Mouse (Mus musculus) heart, embryonic 14.5 days (tissue): ENCODE results near the gene Bmf. TPM values are rescaled to one million over a fixed set of nuclear protein-coding genes. Genes with fewer than 3 reads are reported as not detected.
A peak's percentile ranks its signal among the peaks of the same experiment; 100 is the strongest.
"Not testable (repeated sequence)": the region's sequence is repeated elsewhere in the genome, so short reads cannot be mapped to it uniquely, and the experiment has no call there.

Experiments used
- ATAC-seq: fragments of 200-750 bp; cut with Nextera tagmentation; 2 replicates; pipeline ENCODE4 v1.8.0; 2017; ENCODE audit warnings: low read depth, moderate TSS enrichment; ENCODE audit not compliant: insufficient number of reproducible peaks, insufficient read depth, low FRiP score
- H3K27ac ChIP-seq, 2 experiments: fragments of 200-500 bp in 1 of 2; fragments of 300-500 bp in 1 of 2; sonication (generic) in 1 of 2; replicated peaks in 1 of 2; 2 replicates each; pipeline ENCODE4 v1.5.1; 2012 to 2014; ENCODE audit warnings: low read depth in 2 of 2, low read length in 2 of 2, control low read depth in 1 of 2, mild to moderate bottlenecking in 1 of 2, mixed read lengths in 1 of 2; ENCODE audit not compliant: control insufficient read depth in 1 of 2, insufficient read depth in 1 of 2
- H3K27me3 ChIP-seq: fragments of 300-500 bp; sonication (generic); 2 replicates; pipeline ENCODE4 v1.6.1; 2014; ENCODE audit warnings: mild to moderate bottlenecking, low read length, control low read depth; ENCODE audit not compliant: control insufficient read depth, insufficient read depth
- H3K36me3 ChIP-seq: fragments of 300-500 bp; sonication (generic); 2 replicates; pipeline ENCODE4 v1.6.1; 2014; ENCODE audit warnings: mild to moderate bottlenecking, control low read depth, low read length, mixed read lengths; ENCODE audit not compliant: control insufficient read depth, insufficient read depth
- H3K4me1 ChIP-seq, 2 experiments: fragments of 200-500 bp in 1 of 2; fragments of 300-500 bp in 1 of 2; sonication (generic) in 1 of 2; 2 replicates each; pipeline ENCODE4 v1.6.1; 2012 to 2014; ENCODE audit warnings: low read length in 2 of 2, control low read depth in 1 of 2, mixed read lengths in 1 of 2; ENCODE audit not compliant: control insufficient read depth in 2 of 2, insufficient read depth in 2 of 2
- H3K4me2 ChIP-seq: fragments of 300-500 bp; sonication (generic); 2 replicates; pipeline ENCODE4 v1.6.1; 2014; ENCODE audit warnings: mild to moderate bottlenecking, low read length
- H3K4me3 ChIP-seq, 2 experiments: fragments of 200-500 bp in 1 of 2; fragments of 300-500 bp in 1 of 2; sonication (generic) in 1 of 2; 2 replicates each; pipeline ENCODE4 v1.5.1; 2012 to 2014; ENCODE audit warnings: low read length in 2 of 2, mild to moderate bottlenecking in 2 of 2, control low read depth in 1 of 2, low read depth in 1 of 2, moderate library complexity in 1 of 2; ENCODE audit not compliant: control insufficient read depth in 1 of 2, insufficient read depth in 1 of 2
- H3K9ac ChIP-seq: fragments of 300-500 bp; sonication (generic); 2 replicates; pipeline ENCODE4 v1.6.1; 2014; ENCODE audit warnings: mild to moderate bottlenecking, low read length
- H3K9me3 ChIP-seq: fragments of 300-500 bp; sonication (generic); 2 replicates; pipeline ENCODE4 v1.6.1; 2016; ENCODE audit warnings: low read length, control low read depth; ENCODE audit not compliant: control insufficient read depth
- WGBS: fragments of 180-500 bp; shearing (Covaris S2); extraction: QIAGEN DNeasy Blood & Tissue Kit; methylation state at CpG from one replicate; pipeline ENCODE4 v1.1.7; 2014; 5-methylcytosine and 5-hydroxymethylcytosine counted together
- polyA plus RNA-seq: library from polyadenylated mRNA; unstranded; fragments of >200 nt; fragmentation: Nextera tagmentation; extraction: Ambion mirVana; gene quantifications from 2 replicates; pipeline ENCODE4 v1.2.1, GENCODE M21; 2014

The Bmf gene
- polyA plus RNA-seq, 1 experiment from 2014 or later = 6.3 TPM

- no peak for ATAC-seq
Observed at GRCm38 (mm10) chr2:118572183-118572836, 22.8 kb upstream of the Bmf start.

GRCm38 (mm10) chr2:118570939-118571338 is 21.5 kb upstream of the Bmf start:
- no peak for ATAC-seq
- H3K9ac ChIP-seq = no peak overlapping the region
- no peaks in the 10 kb centered on the region for H3K27me3 ChIP-seq
- no peaks in the 10 kb centered on the region for H3K36me3 ChIP-seq
- no peak overlapping the region for H3K27ac ChIP-seq
- H3K4me3 ChIP-seq = no peak overlapping the region
- H3K4me1 ChIP-seq = no peaks in the 10 kb centered on the region
- 67% methylated on average over 2 of the region's 2 CpGs for WGBS
- no peaks in the 10 kb centered on the region for H3K9me3 ChIP-seq
- H3K4me2 ChIP-seq = no peak overlapping the region

More at GRCm38 (mm10) chr2:118572183-118572836, 22.8 kb upstream of the Bmf start:
- H3K4me2 ChIP-seq = no peak overlapping the region
- WGBS = 67% methylated on average over 9 of the region's 9 CpGs
- H3K9me3 ChIP-seq = no peaks in the 10 kb centered on the region
- H3K27me3 ChIP-seq = no peaks in the 10 kb centered on the region
- no peak overlapping the region for H3K9ac ChIP-seq
- no peak overlapping the region for H3K27ac ChIP-seq
- no peak overlapping the region for H3K4me3 ChIP-seq
- H3K4me1 ChIP-seq = no peaks in the 10 kb centered on the region
- no peaks in the 10 kb centered on the region for H3K36me3 ChIP-seq

- Histone ChIP-seq H3K9ac (no peak overlapping the region), H3K27ac (no peak overlapping the region), H3K4me3 (no peak overlapping the region), H3K27me3 (no peaks in the 10 kb centered on the region), H3K9me3 (no peaks in the 10 kb centered on the region), H3K4me1 (no peaks in the 10 kb centered on the region), H3K4me2 (no peak overlapping the region), H3K36me3 (no peaks in the 10 kb centered on the region)
- 82% methylated on average over 8 of the region's 8 CpGs for WGBS
- ATAC-seq = no peak
Observed at GRCm38 (mm10) chr2:118567179-118567578, 17.7 kb upstream of the Bmf start.

DNA sequence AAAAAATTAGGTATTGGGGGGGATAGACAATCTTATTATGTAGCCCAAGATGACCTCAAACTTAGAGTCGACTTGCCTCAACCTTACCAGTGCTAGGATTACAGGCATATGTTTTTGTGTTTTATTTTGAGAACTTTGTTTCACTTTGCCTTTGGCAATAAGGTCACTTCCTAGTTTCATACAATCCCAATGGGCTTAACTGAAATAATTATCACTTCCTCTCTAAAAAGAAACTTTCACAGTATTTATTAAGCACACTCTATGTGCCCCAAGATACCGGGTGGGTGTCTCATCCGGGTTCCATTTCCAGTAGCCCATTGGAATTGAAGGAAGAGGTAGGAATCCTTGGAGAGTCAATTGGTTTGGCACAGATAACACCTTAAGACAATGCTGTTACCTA is 12.9 kb upstream of the Bmf start:
- no peak for ATAC-seq
- no peaks in the 10 kb centered on the region for H3K27me3 ChIP-seq
- WGBS = 87% methylated on average over 3 of the region's 3 CpGs
- H3K36me3 ChIP-seq = no peaks in the 10 kb centered on the region
- H3K4me1 ChIP-seq = no peaks in the 10 kb centered on the region
- H3K9ac ChIP-seq = no peak overlapping the region
- H3K4me2 ChIP-seq = no peak overlapping the region
- no peak overlapping the region for H3K27ac ChIP-seq
- H3K4me3 ChIP-seq = no peak overlapping the region
- no peaks in the 10 kb centered on the region for H3K9me3 ChIP-seq

- Histone ChIP-seq H3K4me2 (no peak overlapping the region), H3K4me1 (no peaks in the 10 kb centered on the region), H3K9me3 (no peaks in the 10 kb centered on the region), H3K4me3 (no peak overlapping the region), H3K27me3 (no peaks in the 10 kb centered on the region), H3K27ac (no peak overlapping the region), H3K9ac (no peak overlapping the region), H3K36me3 (no peaks in the 10 kb centered on the region)
- no peak; the same call in 1 of the 2 replicates for ATAC-seq
- 78% methylated on average over 4 of the region's 4 CpGs for WGBS
Observed at GRCm38 (mm10) chr2:118562015-118562414, 12.5 kb upstream of the Bmf start.

GRCm38 (mm10) chr2:118558426-118558825 is 8.9 kb upstream of the Bmf start:
- ATAC-seq = no peak
- no peak overlapping the region for H3K9ac ChIP-seq
- no peaks in the 10 kb centered on the region for H3K4me1 ChIP-seq
- WGBS = 82% methylated on average over 3 of the region's 3 CpGs
- no peaks in the 10 kb centered on the region for H3K36me3 ChIP-seq
- H3K9me3 ChIP-seq = no peaks in the 10 kb centered on the region
- no peaks in the 10 kb centered on the region for H3K27me3 ChIP-seq
- no peak overlapping the region for H3K4me3 ChIP-seq
- no peak overlapping the region for H3K27ac ChIP-seq
- H3K4me2 ChIP-seq = no peak overlapping the region

DNA sequence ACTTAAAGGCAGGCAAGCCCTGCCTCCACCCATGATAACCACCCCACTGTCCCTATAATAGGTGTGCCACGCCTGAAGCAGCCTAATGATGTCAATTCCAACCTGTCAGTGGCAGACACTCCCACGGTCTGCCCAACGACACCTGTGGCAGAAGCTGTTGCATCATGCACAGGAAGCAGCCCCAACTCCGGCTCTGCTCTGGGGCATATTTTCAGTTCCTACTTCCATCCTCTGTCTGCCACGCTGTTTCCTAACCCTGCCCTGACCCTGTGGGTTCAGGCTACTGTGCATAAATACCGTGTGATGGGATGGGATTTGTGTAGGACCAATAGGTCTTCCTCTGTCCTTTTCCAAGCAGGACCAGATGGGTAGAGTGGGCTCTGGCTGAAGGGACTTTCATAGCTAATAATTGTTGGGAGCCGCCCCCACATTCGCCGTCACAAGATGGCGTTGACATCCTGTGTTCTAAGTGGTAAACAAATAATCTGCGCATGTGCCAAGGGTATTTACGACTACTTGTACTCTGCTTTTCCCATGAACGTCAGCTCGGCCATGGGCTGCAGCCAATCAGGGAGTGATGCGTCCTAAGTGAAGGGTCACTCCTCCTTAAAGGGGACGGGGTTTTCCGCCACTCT is 5.0 kb upstream of the Bmf start:
- ATAC-seq = 0 out of 2 replicates have a peak, but pooled peaks have one; percentile 31
- Histone ChIP-seq H3K4me2 (peak overlapping the region; percentile 58), H3K9ac (peak overlapping the region; percentile 65), H3K27ac (peak overlapping the region; percentile 30 to 65), H3K4me3 (peak overlapping the region; percentile 34 to 42)
- not testable (repeated sequence) for H3K9me3 ChIP-seq, H3K36me3 ChIP-seq, H3K27me3 ChIP-seq, H3K4me1 ChIP-seq
- 62% methylated on average over 14 of the region's 17 CpGs for whole genome bisulfite sequencing
